Mouse (Mus musculus) midbrain, embryonic 13.5 days (tissue): ENCODE results near the gene Manba. TPM values are rescaled to one million over a fixed set of nuclear protein-coding genes. Genes with fewer than 3 reads are reported as not detected.
A peak's percentile ranks its signal among the peaks of the same experiment; 100 is the strongest.

Experiments used
- ATAC-seq: fragments of 200-750 bp; cut with Nextera tagmentation; 2 replicates; pipeline ENCODE4 v1.8.0; 2017; ENCODE audit warnings: mild to moderate bottlenecking, moderate TSS enrichment, moderate library complexity
- H3K27ac ChIP-seq: fragments of 300-500 bp; sonication (generic); 2 replicates; pipeline ENCODE4 v1.5.1; 2015; ENCODE audit warnings: inconsistent platforms, mild to moderate bottlenecking, moderate library complexity
- H3K27me3 ChIP-seq: fragments of 300-500 bp; sonication (generic); 2 replicates; pipeline ENCODE4 v1.6.1; 2015; ENCODE audit warnings: mild to moderate bottlenecking, inconsistent platforms
- H3K36me3 ChIP-seq: fragments of 300-500 bp; sonication (generic); 2 replicates; pipeline ENCODE4 v1.6.1; 2015; ENCODE audit warnings: mild to moderate bottlenecking, inconsistent platforms
- H3K4me1 ChIP-seq: fragments of 300-500 bp; sonication (generic); replicated peaks from 2 replicates; pipeline ENCODE4 v1.6.1; 2015; ENCODE audit warnings: inconsistent platforms
- H3K4me2 ChIP-seq: fragments of 300-500 bp; sonication (generic); replicated peaks from 2 replicates; pipeline ENCODE4 v1.6.1; 2015; ENCODE audit warnings: moderate library complexity, mild to moderate bottlenecking, inconsistent platforms
- H3K4me3 ChIP-seq: fragments of 300-500 bp; sonication (generic); replicated peaks from 2 replicates; pipeline ENCODE4 v1.5.1; 2015; ENCODE audit warnings: mild to moderate bottlenecking, inconsistent platforms
- H3K9ac ChIP-seq: fragments of 300-500 bp; sonication (generic); replicated peaks from 2 replicates; pipeline ENCODE4 v1.6.1; 2015; ENCODE audit warnings: mild to moderate bottlenecking, inconsistent platforms
- H3K9me3 ChIP-seq: fragments of 300-500 bp; sonication (generic); 2 replicates; pipeline ENCODE4 v1.6.1; 2016; ENCODE audit warnings: mild to moderate bottlenecking, inconsistent platforms
- WGBS: fragments of 180-500 bp; shearing (Covaris S2); methylation state at CpG from one replicate; pipeline ENCODE4 v1.1.7; 2015; 5-methylcytosine and 5-hydroxymethylcytosine counted together
- polyA plus RNA-seq: library from polyadenylated mRNA; unstranded; fragments of >200 nt; fragmentation: Nextera tagmentation; extraction: Ambion mirVana; gene quantifications from 2 replicates; pipeline ENCODE4 v1.2.1, GENCODE M21; 2015

Manba gene
- polyA plus RNA-seq, 1 experiment from 2014 or later, result 5.0 TPM

DNA sequence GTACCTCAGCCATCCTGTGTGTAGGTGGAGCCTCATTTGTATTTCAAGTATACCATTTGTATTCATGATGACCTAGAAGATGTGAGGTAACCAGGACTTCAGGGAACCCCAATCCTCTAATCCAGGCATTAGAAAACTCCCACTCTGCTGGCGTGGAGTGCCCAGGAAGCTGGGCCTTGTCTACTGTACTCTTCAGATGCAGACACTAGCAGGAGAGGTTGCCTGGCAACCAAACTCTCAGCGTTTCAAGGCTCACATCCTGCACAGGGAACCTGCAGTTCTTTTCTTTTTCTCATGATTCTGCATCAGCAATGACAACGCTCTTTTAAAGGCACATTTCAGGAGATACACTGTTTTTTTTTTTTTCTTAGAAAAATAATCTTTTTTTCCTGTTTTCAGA, 124.8 kb downstream of the Manba start:
- H3K27ac ChIP-seq, result 0 out of 2 replicates have a peak overlapping the region, but pooled peaks have one; percentile 3
- no peak overlapping the region for H3K4me3 ChIP-seq
- ATAC-seq, result peak; percentile 79
- H3K4me1 ChIP-seq, result 0 out of 2 replicates have a peak, but pooled peaks cover 7% of the 10 kb centered on the region
- 31% methylated on average over 3 of the region's 3 CpGs for WGBS
- no peaks in the 10 kb centered on the region for H3K9me3 ChIP-seq
- no peak overlapping the region for H3K4me2 ChIP-seq
- no peak overlapping the region for H3K9ac ChIP-seq
- H3K27me3 ChIP-seq, result no peaks in the 10 kb centered on the region
- H3K36me3 ChIP-seq, result peaks cover 37% of the 10 kb centered on the region

DNA sequence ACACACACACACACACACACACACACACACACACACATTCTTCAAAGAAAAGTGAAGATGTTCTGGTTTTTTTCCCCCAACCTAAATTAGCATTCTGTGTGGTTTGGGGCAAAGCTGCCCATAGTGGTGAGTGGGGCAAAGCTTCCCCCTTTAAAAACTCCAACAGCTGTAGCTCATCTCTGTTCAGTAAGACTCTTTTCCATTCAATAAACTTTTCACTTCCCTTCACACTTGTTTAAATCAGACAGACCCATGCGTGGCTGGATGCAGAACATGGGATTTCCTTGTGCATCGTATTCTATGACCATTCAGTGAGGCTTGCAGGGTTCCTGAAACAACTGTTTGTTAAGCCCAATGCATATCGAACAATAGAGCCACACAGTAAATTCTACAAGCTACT, 129.0 kb downstream of the Manba start:
- ATAC-seq, result no peak
- Histone ChIP-seq H3K4me3 (no peak overlapping the region), H3K27ac (no peak overlapping the region), H3K9me3 (no peaks in the 10 kb centered on the region), H3K4me1 (0 out of 2 replicates have a peak, but pooled peaks cover 7% of the 10 kb centered on the region), H3K36me3 (peaks cover 53% of the 10 kb centered on the region), H3K9ac (no peak overlapping the region), H3K4me2 (no peak overlapping the region), H3K27me3 (no peaks in the 10 kb centered on the region)
- 81% methylated on average over 3 of the region's 3 CpGs for WGBS

DNA sequence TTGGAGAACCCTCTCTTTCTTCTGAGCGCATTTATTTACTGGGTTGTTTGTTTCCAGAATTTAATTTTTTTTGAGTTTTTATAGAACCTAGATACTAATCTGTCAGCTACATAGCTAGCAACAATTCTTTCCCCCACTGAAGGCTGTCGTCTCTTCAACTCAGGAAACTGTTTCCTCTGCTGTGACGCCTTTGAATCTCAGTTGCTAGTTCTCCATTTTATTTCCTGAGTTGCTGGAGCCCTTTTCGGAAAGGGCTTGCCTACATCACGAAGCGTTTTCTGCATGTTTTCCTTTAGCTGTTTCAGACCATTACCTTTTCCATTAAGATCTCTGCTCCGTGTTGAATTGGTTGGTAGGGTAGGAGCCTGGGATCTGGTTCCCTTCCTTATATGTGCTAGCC, 131.3 kb downstream of the Manba start:
- no peaks in the 10 kb centered on the region for H3K9me3 ChIP-seq
- H3K9ac ChIP-seq, result no peak overlapping the region
- no peaks in the 10 kb centered on the region for H3K4me1 ChIP-seq
- H3K4me3 ChIP-seq, result no peak overlapping the region
- ATAC-seq, result no peak
- no peaks in the 10 kb centered on the region for H3K27me3 ChIP-seq
- peaks cover 47% of the 10 kb centered on the region for H3K36me3 ChIP-seq
- 93% methylated on average over 7 of the region's 7 CpGs for WGBS
- no peak overlapping the region for H3K27ac ChIP-seq
- no peak overlapping the region for H3K4me2 ChIP-seq

Other genes with a start within 250 kb of the Manba start
- 4.3 TPM in 2 replicates for gene Bdh2, start 204.4 kb upstream of the Manba start, polyA plus RNA-seq
- 0.39 and 1.1 TPM in 2 replicates for gene Slc9b2, start 177.9 kb upstream of the Manba start, polyA plus RNA-seq
- gene Slc9b1, start 137.6 kb upstream of the Manba start, polyA plus RNA-seq, result 0.17 and 0.28 TPM in 2 replicates
- gene Cisd2, start 61.7 kb upstream of the Manba start, polyA plus RNA-seq, result 78.8 and 80.7 TPM in 2 replicates
- 433 and 444 TPM in 2 replicates for gene Ube2d3, start 47.5 kb upstream of the Manba start, polyA plus RNA-seq
- 6.8 and 7.2 TPM in 2 replicates for gene Nfkb1, start 205.9 kb downstream of the Manba start, polyA plus RNA-seq